Mouse (Mus musculus) adrenal gland (tissue): ENCODE measurements around the gene Rhog.

ENCODE experiments used
- intact Hi-C: fragments of 180-260 bp; cut with DNase I; formaldehyde crosslinking; loops from one replicate; pipeline ENCODE4 v1.15.1; 2025

Rhog gene

GRCm38 (mm10) chr7:102222830-102223556 lies 32.9 kb downstream of the Rhog start:
- intact Hi-C loops = no loop called here

- intact Hi-C loops = no loop called here
Measured at GRCm38 (mm10) chr7:102222336-102222735, 33.5 kb downstream of the Rhog start.

GRCm38 (mm10) chr7:102221899-102222298 lies 34.0 kb downstream of the Rhog start:
- intact Hi-C loops = no loop called here

GRCm38 (mm10) chr7:102211071-102211470 lies 44.8 kb downstream of the Rhog start:
- intact Hi-C loops = no loop called here

- intact Hi-C loops = no loop called here
Measured at GRCm38 (mm10) chr7:102209756-102210721, 45.8 kb downstream of the Rhog start, which contains the start of the genes Nup98 and Pgap2. Gene Nup98 (minus strand): TSS chr7:102210176. Gene Pgap2 (plus strand): TSS chr7:102210208.

GRCm38 (mm10) chr7:102208806-102209363 lies 47.0 kb downstream of the Rhog start:
- intact Hi-C loops = no loop called here

GRCm38 (mm10) chr7:102205646-102206045 lies 50.2 kb downstream of the Rhog start:
- intact Hi-C loops = no loop called here

- intact Hi-C loops = loop anchor here (5.0 kb wide), 1 partner anchor 48 kb away; no protein-coding TSS in a partner anchor
Measured at GRCm38 (mm10) chr7:102204296-102204857, 51.5 kb downstream of the Rhog start.

- intact Hi-C loops = loop anchor here (5.0 kb wide), 1 partner anchor 51 kb away; no protein-coding TSS in a partner anchor
Measured at GRCm38 (mm10) chr7:102200996-102201785, 54.7 kb downstream of the Rhog start.

- intact Hi-C loops = loop anchor here (5.0 kb wide), 1 partner anchor 52 kb away; no protein-coding TSS in a partner anchor
Measured at GRCm38 (mm10) chr7:102200576-102200975, 55.3 kb downstream of the Rhog start.

- intact Hi-C loops = no loop called here
Measured at GRCm38 (mm10) chr7:102192356-102192755, 63.5 kb downstream of the Rhog start.
